Mouse (Mus musculus) liver, embryonic 11.5 days (tissue): ENCODE results near the gene Fam131b. TPM values are rescaled to one million over a fixed set of nuclear protein-coding genes. Genes with fewer than 3 reads are reported as not detected.

Experiments used
- ATAC-seq: fragments of 200-750 bp; cut with Nextera tagmentation; replicated peaks from 2 replicates; pipeline ENCODE4 v1.8.0; 2017; ENCODE audit warnings: moderate number of reproducible peaks, mild to moderate bottlenecking, moderate TSS enrichment, moderate library complexity; ENCODE audit not compliant: low FRiP score
- DNase-seq: peaks from one replicate; pipeline ENCODE4 v3.0.0-alpha.2; 2017; ENCODE audit warnings: low spot score
- H3K27ac ChIP-seq: fragments of 300-500 bp; sonication (generic); 2 replicates; pipeline ENCODE4 v1.5.1; 2014; ENCODE audit warnings: mild to moderate bottlenecking, low read depth, low read length, control low read depth
- H3K27me3 ChIP-seq: fragments of 300-500 bp; sonication (generic); replicated peaks from 2 replicates; pipeline ENCODE4 v1.6.1; 2014; ENCODE audit warnings: low read length, mixed read lengths; ENCODE audit not compliant: control insufficient read depth, insufficient read depth
- H3K36me3 ChIP-seq: fragments of 300-500 bp; sonication (generic); 2 replicates; pipeline ENCODE4 v1.6.1; 2014; ENCODE audit warnings: mild to moderate bottlenecking, low read length, moderate library complexity, mixed read lengths; ENCODE audit not compliant: control insufficient read depth, insufficient read depth
- H3K4me1 ChIP-seq: fragments of 300-500 bp; sonication (generic); replicated peaks from 2 replicates; pipeline ENCODE4 v1.6.1; 2014; ENCODE audit warnings: low read length, mixed read lengths; ENCODE audit not compliant: control insufficient read depth, insufficient read depth
- H3K4me2 ChIP-seq: fragments of 300-500 bp; sonication (generic); 2 replicates; pipeline ENCODE4 v1.6.1; 2014; ENCODE audit warnings: mild to moderate bottlenecking, control low read depth, moderate library complexity
- H3K4me3 ChIP-seq: fragments of 300-500 bp; sonication (generic); 2 replicates; pipeline ENCODE4 v1.5.1; 2014; ENCODE audit warnings: low read depth, low read length, control low read depth
- H3K9ac ChIP-seq: fragments of 300-500 bp; sonication (generic); 2 replicates; pipeline ENCODE4 v1.6.1; 2014; ENCODE audit warnings: low read depth, low read length, control low read depth
- H3K9me3 ChIP-seq: fragments of 300-500 bp; sonication (generic); 2 replicates; pipeline ENCODE4 v1.6.1; 2016; ENCODE audit warnings: low read length, inconsistent platforms, mixed read lengths; ENCODE audit not compliant: control insufficient read depth
- WGBS: fragments of 180-500 bp; shearing (Covaris S2); extraction: QIAGEN DNeasy Blood & Tissue Kit; methylation state at CpG from one replicate; pipeline ENCODE4 v1.1.7; 2014; 5-methylcytosine and 5-hydroxymethylcytosine counted together
- polyA plus RNA-seq: library from polyadenylated mRNA; unstranded; fragments of >200 nt; fragmentation: Nextera tagmentation; extraction: Ambion mirVana; gene quantifications from 2 replicates; pipeline ENCODE4 v1.2.1, GENCODE M21; 2014

The Fam131b gene
- polyA plus RNA-seq, 1 experiment from 2014 or later: 0.08 TPM

DNA sequence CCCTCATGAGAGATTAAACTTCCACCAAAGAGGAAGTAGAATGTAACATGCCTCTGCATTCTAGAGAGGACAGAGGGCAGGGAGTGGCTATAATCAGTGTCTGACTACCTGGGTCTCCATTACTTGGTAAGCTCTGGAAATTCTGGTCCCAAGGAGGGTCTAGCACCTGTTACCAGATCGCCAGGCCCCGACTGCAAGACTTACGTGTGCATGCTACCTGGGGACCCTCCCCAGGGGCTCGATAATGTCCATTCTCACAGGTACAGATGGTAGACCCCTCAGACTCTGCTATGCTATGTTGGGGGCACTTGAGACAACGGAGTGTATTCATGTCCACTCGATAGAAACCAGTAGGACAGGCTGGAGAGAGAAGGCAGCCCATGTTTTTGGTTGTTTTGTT is 40.8 kb upstream of the Fam131b start:
- DNase-seq: no peak
- ATAC-seq: no peak
- H3K36me3 ChIP-seq: 0 out of 2 replicates have a peak, but pooled peaks cover 3% of the 10 kb centered on the region
- H3K27me3 ChIP-seq: no peaks in the 10 kb centered on the region
- no peak overlapping the region for H3K4me3 ChIP-seq
- no peak overlapping the region for H3K9ac ChIP-seq
- peaks cover 6% of the 10 kb centered on the region; the same call in 1 of the 2 replicates for H3K4me1 ChIP-seq
- no peaks in the 10 kb centered on the region for H3K9me3 ChIP-seq
- WGBS: 82% methylated on average over 6 of the region's 6 CpGs
- no peak overlapping the region for H3K27ac ChIP-seq
- H3K4me2 ChIP-seq: no peak overlapping the region

DNA sequence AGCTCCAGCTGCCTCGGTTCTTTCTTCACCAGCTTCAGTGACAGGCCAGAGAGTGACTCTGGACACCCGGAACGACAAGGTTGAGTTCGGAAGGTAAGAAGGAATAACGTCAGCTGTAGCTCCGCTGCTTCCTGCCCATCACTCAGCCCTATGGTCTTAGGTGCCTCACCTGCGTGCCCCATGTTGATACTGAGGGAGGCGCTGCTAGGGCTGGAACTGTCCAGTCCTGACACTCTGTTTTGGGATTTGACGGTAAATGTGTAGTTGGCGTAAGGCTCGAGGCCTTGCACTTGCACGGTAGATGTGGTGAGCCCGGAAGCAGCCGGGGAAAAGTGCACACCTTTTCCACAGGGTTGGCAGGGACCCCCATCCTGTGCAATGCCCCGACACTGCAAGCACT is 40.2 kb upstream of the Fam131b start:
- H3K36me3 ChIP-seq: 0 out of 2 replicates have a peak, but pooled peaks cover 3% of the 10 kb centered on the region
- no peaks in the 10 kb centered on the region for H3K27me3 ChIP-seq
- no peak overlapping the region for H3K4me2 ChIP-seq
- ATAC-seq (no peak), DNase-seq (no peak)
- no peaks in the 10 kb centered on the region for H3K9me3 ChIP-seq
- H3K9ac ChIP-seq: no peak overlapping the region
- peaks cover 6% of the 10 kb centered on the region; the same call in 1 of the 2 replicates for H3K4me1 ChIP-seq
- WGBS: 87% methylated on average over 15 of the region's 15 CpGs
- no peak overlapping the region for H3K4me3 ChIP-seq
- no peak overlapping the region for H3K27ac ChIP-seq

- Histone ChIP-seq H3K9ac (no peak overlapping the region), H3K27ac (no peak overlapping the region), H3K4me1 (peaks cover 6% of the 10 kb centered on the region; the same call in 1 of the 2 replicates), H3K36me3 (0 out of 2 replicates have a peak, but pooled peaks cover 3% of the 10 kb centered on the region), H3K4me3 (no peak overlapping the region), H3K27me3 (no peaks in the 10 kb centered on the region), H3K9me3 (no peaks in the 10 kb centered on the region), H3K4me2 (no peak overlapping the region)
- ATAC-seq (no peak), DNase-seq (no peak)
- WGBS: 73% methylated on average over 4 of the region's 4 CpGs
Observed at GRCm38 (mm10) chr6:42364066-42364465, 39.6 kb upstream of the Fam131b start.

DNA sequence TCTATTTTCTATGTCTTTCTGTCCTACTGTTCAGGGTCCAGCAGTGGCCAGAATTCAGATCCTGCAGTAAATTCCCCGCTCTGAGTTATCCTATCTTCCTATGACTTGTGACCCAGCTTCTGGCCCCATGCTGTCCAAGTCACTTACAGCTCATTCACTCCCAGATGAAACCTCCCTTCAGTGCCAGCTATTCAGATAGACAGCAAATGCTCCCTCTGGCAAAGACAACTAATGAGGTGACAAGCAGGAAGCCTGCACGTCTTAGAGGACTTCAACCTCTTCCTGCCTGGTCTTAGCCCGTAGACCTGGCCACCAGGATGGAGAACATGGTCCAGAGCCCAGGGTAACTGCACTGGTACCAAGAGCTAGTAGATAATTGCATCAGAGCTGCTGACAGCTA is 38.5 kb upstream of the Fam131b start:
- no peaks in the 10 kb centered on the region for H3K9me3 ChIP-seq
- 38% methylated on average over 3 of the region's 3 CpGs for WGBS
- no peak for ATAC-seq
- no peak overlapping the region for H3K4me3 ChIP-seq
- peaks cover 5% of the 10 kb centered on the region; the same call in 1 of the 2 replicates for H3K36me3 ChIP-seq
- H3K9ac ChIP-seq: no peak overlapping the region
- H3K4me2 ChIP-seq: no peak overlapping the region
- no peak for DNase-seq
- peaks cover 8% of the 10 kb centered on the region; the same call in 1 of the 2 replicates for H3K4me1 ChIP-seq
- no peaks in the 10 kb centered on the region for H3K27me3 ChIP-seq
- H3K27ac ChIP-seq: no peak overlapping the region

DNA sequence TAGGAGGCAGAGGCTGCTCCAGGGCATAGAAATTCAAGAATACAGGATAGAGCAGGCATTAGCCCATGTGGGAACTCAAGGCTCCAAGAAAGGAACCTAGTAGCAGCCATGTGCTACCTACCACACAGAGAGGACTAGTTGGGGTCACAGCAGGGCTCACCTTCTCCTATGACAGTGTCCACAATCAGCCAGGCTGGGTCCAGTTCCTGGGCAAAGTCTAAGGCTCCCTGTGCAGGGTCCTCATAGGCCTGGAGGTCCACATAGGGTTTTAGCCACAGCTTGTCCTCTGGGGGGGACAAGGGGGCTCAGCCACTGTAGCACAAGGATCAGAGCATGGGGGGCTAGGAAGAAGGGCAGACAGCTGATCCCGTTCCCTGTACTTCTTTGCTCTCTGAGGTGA is 38.1 kb upstream of the Fam131b start:
- Histone ChIP-seq H3K4me1 (peaks cover 10% of the 10 kb centered on the region; the same call in 1 of the 2 replicates), H3K27ac (no peak overlapping the region), H3K27me3 (no peaks in the 10 kb centered on the region), H3K36me3 (peaks cover 8% of the 10 kb centered on the region; the same call in 1 of the 2 replicates), H3K9me3 (no peaks in the 10 kb centered on the region), H3K4me2 (no peak overlapping the region), H3K4me3 (no peak overlapping the region), H3K9ac (no peak overlapping the region)
- no peak for DNase-seq
- peak; percentile 33; the same call in 1 of the 2 replicates for ATAC-seq
- 78% methylated on average over 1 of the region's 1 CpGs for WGBS

DNA sequence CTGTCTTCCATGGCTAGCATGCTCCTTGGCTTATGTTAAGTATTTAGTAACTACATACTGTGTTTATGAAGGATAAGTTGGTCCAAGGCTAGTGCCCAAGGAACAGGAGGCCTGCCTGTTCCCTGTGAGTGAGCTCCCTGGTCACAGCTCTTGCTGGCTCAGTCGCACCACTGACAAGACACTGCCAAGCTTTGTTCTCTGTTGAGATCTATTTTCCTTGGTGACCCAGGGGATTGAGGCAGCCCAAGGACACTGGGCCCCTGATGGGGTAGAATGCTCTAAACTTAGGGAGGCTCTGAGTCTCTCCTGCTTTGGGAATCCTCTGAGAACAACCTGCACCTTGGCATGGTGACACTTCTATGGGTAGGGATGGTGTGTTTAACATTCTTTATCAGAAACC is 37.6 kb upstream of the Fam131b start:
- H3K4me1 ChIP-seq: peaks cover 10% of the 10 kb centered on the region; the same call in 1 of the 2 replicates

DNA sequence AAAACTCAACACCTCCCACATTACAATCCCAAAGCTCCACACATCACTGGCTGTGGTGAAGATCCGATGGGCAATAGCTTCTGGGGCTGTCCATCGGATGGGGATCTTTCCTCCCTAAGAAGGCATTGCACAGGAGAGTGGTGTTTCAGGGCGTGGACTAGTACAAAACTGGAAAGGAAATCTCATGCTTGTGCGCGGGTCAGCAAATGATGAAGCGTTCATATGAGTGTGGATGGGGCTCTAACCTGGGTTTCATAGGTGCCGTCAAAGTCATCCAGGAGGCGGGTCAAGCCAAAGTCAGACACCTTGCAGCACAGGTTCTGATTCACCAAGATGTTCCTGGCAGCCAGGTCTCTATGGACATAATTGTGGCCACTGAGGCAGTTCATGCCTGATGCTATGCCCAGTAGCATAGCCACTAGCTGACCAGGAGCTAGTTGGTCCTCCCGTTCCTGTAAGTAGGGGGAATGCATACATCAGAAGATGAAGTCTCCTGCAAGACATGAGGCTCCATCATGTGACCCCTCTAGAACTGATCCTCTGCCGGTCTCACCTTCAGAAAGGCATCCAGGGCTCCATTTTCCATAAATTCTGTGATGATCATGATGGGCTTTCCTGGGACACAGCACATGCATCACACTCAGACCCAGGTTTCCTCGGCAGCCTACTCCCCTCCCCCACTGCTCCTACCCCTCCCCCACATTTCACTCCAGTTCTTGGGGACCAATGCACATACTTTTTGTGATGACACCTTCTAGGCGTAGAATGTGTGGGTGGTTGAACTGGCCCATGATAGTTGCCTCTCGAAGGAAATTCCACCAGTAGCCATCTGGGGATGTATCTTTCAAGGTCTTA is 36.8 kb upstream of the Fam131b start:
- Histone ChIP-seq H3K36me3 (peaks cover 17% of the 10 kb centered on the region), H3K27me3 (no peaks in the 10 kb centered on the region), H3K4me2 (no peak overlapping the region), H3K4me3 (no peak overlapping the region), H3K27ac (no peak overlapping the region), H3K9me3 (no peaks in the 10 kb centered on the region), H3K4me1 (peaks cover 10% of the 10 kb centered on the region; the same call in 1 of the 2 replicates), H3K9ac (no peak overlapping the region)
- 88% methylated on average over 13 of the region's 13 CpGs for WGBS
- DNase-seq: no peak
- no peak for ATAC-seq

More for the DNA sequence above, 37.6 kb upstream of the Fam131b start:
- H3K4me3 ChIP-seq: no peak overlapping the region
- H3K4me2 ChIP-seq: no peak overlapping the region
- WGBS: 62% methylated on average over 1 of the region's 1 CpGs
- H3K9me3 ChIP-seq: no peaks in the 10 kb centered on the region
- H3K36me3 ChIP-seq: peaks cover 9% of the 10 kb centered on the region; the same call in 1 of the 2 replicates
- ATAC-seq (no peak), DNase-seq (no peak)
- H3K27me3 ChIP-seq: no peaks in the 10 kb centered on the region
- no peak overlapping the region for H3K27ac ChIP-seq
- H3K9ac ChIP-seq: no peak overlapping the region

DNA sequence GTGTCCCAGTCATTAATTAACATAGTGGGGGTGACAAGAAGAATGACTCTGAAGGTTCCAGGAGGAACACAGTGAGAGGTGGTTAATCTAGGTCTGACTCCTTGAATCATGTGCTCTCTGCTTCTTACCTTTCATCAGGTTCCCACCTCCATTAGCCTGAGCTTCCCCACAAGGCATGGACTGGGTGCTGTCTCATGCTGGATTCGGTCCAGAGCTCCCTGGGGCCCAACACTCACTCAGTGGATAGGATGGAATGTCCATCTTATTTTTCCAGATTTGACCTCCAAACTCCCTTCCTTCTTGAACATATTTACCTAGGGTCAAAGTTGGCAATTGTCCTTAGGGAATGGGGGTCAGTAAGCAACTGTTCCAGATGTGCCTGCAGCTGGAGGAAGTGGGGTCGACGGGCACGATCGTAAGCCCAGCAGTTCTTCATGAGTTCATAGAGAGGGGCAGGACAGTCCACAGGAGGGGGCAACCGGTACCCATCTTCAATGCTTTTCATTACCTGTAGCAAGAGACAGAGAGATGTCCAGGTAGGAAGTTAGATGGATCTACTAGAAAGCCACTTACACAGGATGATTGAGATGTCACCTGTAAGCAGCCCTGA is 35.9 kb upstream of the Fam131b start:
- peaks cover 10% of the 10 kb centered on the region; the same call in 1 of the 2 replicates for H3K4me1 ChIP-seq
- H3K9me3 ChIP-seq: no peaks in the 10 kb centered on the region
- no peak overlapping the region for H3K9ac ChIP-seq
- no peaks in the 10 kb centered on the region for H3K27me3 ChIP-seq
- H3K4me2 ChIP-seq: no peak overlapping the region
- no peak overlapping the region for H3K27ac ChIP-seq
- WGBS: 88% methylated on average over 6 of the region's 6 CpGs
- ATAC-seq: no peak
- DNase-seq: peak; percentile 20
- H3K36me3 ChIP-seq: peaks cover 22% of the 10 kb centered on the region
- H3K4me3 ChIP-seq: no peak overlapping the region
